24 mouse cellular contexts compared by ENCODE assay signal in genomic region chr1:52792701-52793100, GRCm38 (mm10). TPM values are rescaled to one million over a fixed set of nuclear protein-coding genes. Genes with fewer than 3 reads are reported as not detected.
DNase-seq lines count a peak whose midpoint lies in the region; ATAC-seq lines count a peak whose summit lies in the region.
"Had no signal": no experiment of that assay in that cellular context is flagged by ENCODE, and none has a peak within 500 bp of the region (broad histone marks: within the 10 kb centered on the region; RNA-seq: fewer than 3 reads in every experiment).

No protein-coding gene starts in this region.

- no peaks in the 10 kb centered on the region; the same call in 1 of the 2 replicates for H3K4me1 ChIP-seq in kidney, embryonic 14.5 days (ENCODE audit: control insufficient read depth, insufficient read depth, low read length)
- H3K4me1 ChIP-seq in kidney, embryonic 16.5 days (ENCODE audit: insufficient read depth, low read length): peaks cover 7% of the 10 kb centered on the region
- H3K4me1 ChIP-seq: embryonic facial prominence, embryonic 10.5 days; embryonic facial prominence, embryonic 12.5 days; forebrain, embryonic 13.5 days; forebrain, embryonic 15.5 days had no signal

- H3K9me3 ChIP-seq in kidney, embryonic 14.5 days (ENCODE audit: control insufficient read depth, low read length): no peaks in the 10 kb centered on the region
- no peaks in the 10 kb centered on the region for H3K9me3 ChIP-seq in kidney, embryonic 16.5 days (ENCODE audit: low read length)
- H3K9me3 ChIP-seq: embryonic facial prominence, embryonic 10.5 days; embryonic facial prominence, embryonic 12.5 days; forebrain, embryonic 13.5 days; forebrain, embryonic 15.5 days; G1E had no signal

- peaks cover 12% of the 10 kb centered on the region for H3K36me3 ChIP-seq in kidney, embryonic 14.5 days (ENCODE audit: control insufficient read depth, insufficient read depth, low read length)
- H3K36me3 ChIP-seq in kidney, embryonic 16.5 days (ENCODE audit: insufficient read depth, low read length): peaks cover 8% of the 10 kb centered on the region; the same call in 1 of the 2 replicates
- H3K36me3 ChIP-seq: G1E had no signal

- no peaks in the 10 kb centered on the region for H3K27me3 ChIP-seq in kidney, embryonic 14.5 days (ENCODE audit: control insufficient read depth, insufficient read depth, low read length)
- H3K27me3 ChIP-seq in kidney, embryonic 16.5 days (ENCODE audit: insufficient read depth, low read length): no peaks in the 10 kb centered on the region
- H3K27me3 ChIP-seq: CH12.LX; embryonic facial prominence, embryonic 12.5 days; forebrain, embryonic 13.5 days; forebrain, embryonic 15.5 days; Patski had no signal

- no peak overlapping the region for H3K27ac ChIP-seq in kidney, embryonic 14.5 days (ENCODE audit: low read depth, low read length)
- no peak overlapping the region for H3K27ac ChIP-seq in kidney, embryonic 16.5 days (ENCODE audit: low read length)
- H3K27ac ChIP-seq: embryonic facial prominence, embryonic 10.5 days; embryonic facial prominence, embryonic 12.5 days; forebrain, embryonic 13.5 days; forebrain, embryonic 15.5 days had no signal

- no peak overlapping the region for H3K4me3 ChIP-seq in kidney, embryonic 14.5 days (ENCODE audit: low read length)
- no peak overlapping the region for H3K4me3 ChIP-seq in kidney, embryonic 16.5 days (ENCODE audit: low read length)
- H3K4me3 ChIP-seq: embryonic facial prominence, embryonic 10.5 days; embryonic facial prominence, embryonic 12.5 days; forebrain, embryonic 13.5 days; forebrain, embryonic 15.5 days had no signal

- H3K9ac ChIP-seq in kidney, embryonic 14.5 days (ENCODE audit: low read depth, low read length): no peak overlapping the region
- no peak overlapping the region for H3K9ac ChIP-seq in kidney, embryonic 16.5 days (replicated peaks; ENCODE audit: low read length)
- H3K9ac ChIP-seq: embryonic facial prominence, embryonic 12.5 days; forebrain, embryonic 13.5 days; forebrain, embryonic 15.5 days had no signal

- no peak for ATAC-seq in kidney, embryonic 14.5 days (ENCODE audit: low FRiP score, low TSS enrichment)
- ATAC-seq in kidney, embryonic 16.5 days (ENCODE audit: low FRiP score, low TSS enrichment): no peak
- ATAC-seq: activated CD4-positive, CD25-positive, alpha-beta regulatory T cell, adult 4 months; CD4-positive, CD25-positive, alpha-beta regulatory T cell, adult 4 months; forebrain, embryonic 13.5 days; forebrain, embryonic 15.5 days; Patski had no signal

- H3K4me2 ChIP-seq in kidney, embryonic 14.5 days (replicated peaks; ENCODE audit: low read depth, low read length): no peak overlapping the region
- H3K4me2 ChIP-seq in kidney, embryonic 16.5 days (replicated peaks; ENCODE audit: low read depth, low read length): no peak overlapping the region
- H3K4me2 ChIP-seq: embryonic facial prominence, embryonic 12.5 days; forebrain, embryonic 13.5 days; forebrain, embryonic 15.5 days had no signal

- DNase-seq in kidney, adult 11 months: peak; percentile 34
- DNase-seq in kidney, adult 9 months: peak; percentile 54
- DNase-seq in kidney, adult 18-20 months: no peak
- DNase-seq in kidney, postnatal 36 days: peak; percentile 48 to 65
- DNase-seq: adrenal gland, adult 8-10 months; adrenal gland, postnatal 14 days; adrenal gland, postnatal 36 days; B cell, adult 2 months; cerebellum, adult 11-12 months; cerebellum, adult 2 months; cerebellum, adult 9-10 months; cerebellum, postnatal 10 days; cerebellum, postnatal 25 days had no signal

RNA-seq across cellular contexts. Expression of gene Inpp1, which starts 24.8 kb away (rescaled TPM):
- polyA plus RNA-seq in kidney, embryonic 14.5 days (2014; fragmentation: Nextera tagmentation; extraction: Ambion mirVana): 12.0 and 12.9 TPM in 2 replicates
- polyA plus RNA-seq in kidney, embryonic 16.5 days (2015; fragmentation: Nextera tagmentation; extraction: Ambion mirVana): 15.9 and 22.3 TPM in 2 replicates
- polyA plus RNA-seq: G1E had no signal

RNA-seq across cellular contexts. Expression of gene Hibch, which starts 52.0 kb away (rescaled TPM):
- polyA plus RNA-seq in kidney, embryonic 14.5 days (2014; fragmentation: Nextera tagmentation; extraction: Ambion mirVana): 23.4 and 27.8 TPM in 2 replicates
- polyA plus RNA-seq in kidney, embryonic 16.5 days (2015; fragmentation: Nextera tagmentation; extraction: Ambion mirVana): 24.4 and 27.5 TPM in 2 replicates
